Comparison of ENCODE assay signal across 15 mouse cellular contexts in the genomic region with DNA sequence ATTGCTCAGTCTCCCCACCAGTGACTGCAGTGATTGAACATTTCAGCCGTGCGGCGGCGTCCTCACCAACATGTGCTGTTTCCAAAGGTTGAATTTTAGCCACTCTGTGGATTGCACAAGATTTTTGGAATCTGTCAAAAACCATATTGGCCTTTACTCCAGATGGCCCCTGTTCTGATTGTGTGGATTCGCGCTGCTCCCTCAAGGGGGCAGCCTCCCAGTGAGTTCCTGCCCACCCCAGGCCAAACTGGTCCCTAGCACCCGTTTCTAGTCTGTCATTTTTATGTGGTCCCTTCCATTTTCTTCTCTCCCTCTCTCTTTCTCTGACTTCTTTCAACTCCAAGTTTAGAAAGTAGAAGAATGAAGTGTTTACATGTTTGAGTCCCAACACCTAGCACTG.
A peak's percentile ranks its signal among the peaks of the same experiment; 100 is the strongest.
DNase-seq lines count a peak whose midpoint lies in the region; TF ChIP-seq lines count a peak whose summit lies in the region.
"Had no signal": no experiment of that assay in that cellular context is flagged by ENCODE, and none has a peak within 500 bp of the region (broad histone marks: within the 10 kb centered on the region; RNA-seq: fewer than 3 reads in every experiment).

No protein-coding gene starts in this region.

- TF ChIP-seq POLR2A in kidney, adult 2 months (IDR thresholded peaks at IDR 0.05; ENCODE audit: low read depth, low read length), result no peak
- TF ChIP-seq POLR2A in thymus, adult 2 months (IDR thresholded peaks at IDR 0.05; ENCODE audit: control insufficient read depth, extremely low read depth, insufficient read depth, low read length, poor library complexity), result no peak

- H3K27me3 ChIP-seq in kidney, adult 2 months (replicated peaks; ENCODE audit: control insufficient read depth, insufficient read depth, low read length), result no peaks in the 10 kb centered on the region
- no peaks in the 10 kb centered on the region for H3K27me3 ChIP-seq in thymus, adult 2 months (ENCODE audit: control insufficient read depth, insufficient read depth, low read length)
- H3K27me3 ChIP-seq: forebrain, embryonic 13.5 days; midbrain, embryonic 13.5 days; neural tube, embryonic 12.5 days had no signal

- no peak overlapping the region for H3K27ac ChIP-seq in kidney, adult 2 months (ENCODE audit: insufficient read depth, low read depth, low read length)
- H3K27ac ChIP-seq in thymus, adult 2 months (ENCODE audit: control insufficient read depth, insufficient read depth, low read length), result no peak overlapping the region
- H3K27ac ChIP-seq: forebrain, embryonic 13.5 days; limb, embryonic 12.5 days; midbrain, embryonic 13.5 days; neural tube, embryonic 12.5 days had no signal

- H3K4me3 ChIP-seq in kidney, adult 2 months (ENCODE audit: insufficient read depth, low read depth, low read length), result no peak overlapping the region
- H3K4me3 ChIP-seq in thymus, adult 2 months (ENCODE audit: control insufficient read depth, insufficient read depth, low read length), result no peak overlapping the region
- H3K4me3 ChIP-seq: forebrain, embryonic 13.5 days; limb, embryonic 12.5 days; midbrain, embryonic 13.5 days; neural tube, embryonic 12.5 days had no signal

- 88% methylated on average over 7 of the region's 7 CpGs for WGBS in kidney, adult 2 months
- 83% methylated on average over 7 of the region's 7 CpGs for WGBS in thymus, adult 2 months

- no peak for DNase-seq in kidney, adult 2 months
- DNase-seq in kidney, postnatal 36 days, result no peak
- DNase-seq in thymus, adult 2 months, result peak; percentile 18
- no peak for DNase-seq in thymus, adult 18-20 months
- peak; percentile 3 for DNase-seq in adipocyte (ENCODE audit: low spot score)
- DNase-seq in embryo, embryonic 11 days, result no peak
- no peak for DNase-seq in layer of hippocampus, adult 9-11 months
- DNase-seq: cerebellum, adult 18-20 months; kidney, postnatal 25 days; spleen, adult 18-20 months had no signal

- no peaks in the 10 kb centered on the region for H3K36me3 ChIP-seq in kidney, adult 2 months (ENCODE audit: control insufficient read depth, insufficient read depth, low read length)
- H3K36me3 ChIP-seq in thymus, adult 2 months (ENCODE audit: control insufficient read depth, insufficient read depth, low read length), result no peaks in the 10 kb centered on the region
- H3K36me3 ChIP-seq: G1E; limb, embryonic 12.5 days; midbrain, embryonic 13.5 days; neural tube, embryonic 12.5 days had no signal

- peaks cover 4% of the 10 kb centered on the region; the same call in 1 of the 2 replicates for H3K4me1 ChIP-seq in kidney, adult 2 months (ENCODE audit: control insufficient read depth, insufficient read depth, low read length)
- peaks cover 14% of the 10 kb centered on the region for H3K4me1 ChIP-seq in thymus, adult 2 months (replicated peaks; ENCODE audit: control insufficient read depth, insufficient read depth, low read length)

- TF ChIP-seq CTCF in kidney, adult 2 months (conservative IDR thresholded peaks at IDR 0.05; ENCODE audit: insufficient read depth, insufficient read length, low read depth, low read length), result 0 out of 2 replicates have a peak, but pooled peaks have one; percentile 4
- TF ChIP-seq CTCF in thymus, adult 2 months (IDR thresholded peaks at IDR 0.05; ENCODE audit: borderline replicate concordance, control insufficient read depth, extremely low read depth, insufficient read depth, low read length, poor library complexity), result no peak

Comparison
In these comparisons a context has a peak if more than half of its experiments do, and no peak if none do; other contexts are left out.
1. DNase-seq: peak in thymus, adult 2 months (single experiment) and adipocyte (single experiment); none in kidney, adult 2 months (single experiment), kidney, postnatal 36 days (0 of 2), thymus, adult 18-20 months (0 of 2), embryo, embryonic 11 days (single experiment) and layer of hippocampus, adult 9-11 months (single experiment).